Mouse (Mus musculus) 3134 (cell line): ENCODE measurements at regions not wholly inside any gene's neighbourhood (a gene's known extent, or its start where the extent isn't known, plus 50 kb on each side); places are given as distances from the start of the nearest gene placed in this dataset.
A peak's percentile ranks its signal among the peaks of the same experiment; 100 is the strongest.

ENCODE experiments used
- DNase-seq: peaks from one replicate; pipeline ENCODE4 v3.0.0-alpha.2; 2011; ENCODE audit warnings: low spot score; ENCODE audit not compliant: insufficient read length; ENCODE audit errors: extremely low read depth

- no peak for DNase-seq
Measured at GRCm38 (mm10) chr8:116837991-116838390, 83.3 kb downstream of the Cmc2 start.

GRCm38 (mm10) chr8:116832181-116832580, 89.1 kb downstream of the Cmc2 start:
- no peak for DNase-seq

- no peak for DNase-seq
Measured at GRCm38 (mm10) chr8:116829631-116830030, 91.6 kb downstream of the Cmc2 start.

DNA sequence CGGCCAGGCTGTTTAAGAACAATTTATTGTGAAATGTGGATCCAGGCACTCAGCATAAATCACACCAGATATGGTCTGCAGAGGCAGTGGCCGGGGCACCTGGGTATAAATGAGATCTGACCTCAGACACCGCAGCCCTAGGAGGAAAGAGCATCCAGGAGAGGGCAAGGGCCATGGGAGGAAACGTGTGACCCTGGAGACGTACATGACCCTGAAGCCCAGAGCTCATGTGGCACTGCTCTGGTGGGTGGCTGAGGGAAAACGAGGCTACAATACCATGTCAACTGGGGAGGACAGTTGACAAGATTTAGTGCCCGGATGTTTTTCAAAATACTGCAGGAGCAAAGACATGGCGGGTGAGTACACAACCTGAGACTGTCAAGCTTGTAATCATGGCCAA, 93.0 kb downstream of the Cmc2 start:
- no peak for DNase-seq

GRCm38 (mm10) chr8:116827141-116827540, 94.1 kb downstream of the Cmc2 start:
- DNase-seq, result no peak

DNA sequence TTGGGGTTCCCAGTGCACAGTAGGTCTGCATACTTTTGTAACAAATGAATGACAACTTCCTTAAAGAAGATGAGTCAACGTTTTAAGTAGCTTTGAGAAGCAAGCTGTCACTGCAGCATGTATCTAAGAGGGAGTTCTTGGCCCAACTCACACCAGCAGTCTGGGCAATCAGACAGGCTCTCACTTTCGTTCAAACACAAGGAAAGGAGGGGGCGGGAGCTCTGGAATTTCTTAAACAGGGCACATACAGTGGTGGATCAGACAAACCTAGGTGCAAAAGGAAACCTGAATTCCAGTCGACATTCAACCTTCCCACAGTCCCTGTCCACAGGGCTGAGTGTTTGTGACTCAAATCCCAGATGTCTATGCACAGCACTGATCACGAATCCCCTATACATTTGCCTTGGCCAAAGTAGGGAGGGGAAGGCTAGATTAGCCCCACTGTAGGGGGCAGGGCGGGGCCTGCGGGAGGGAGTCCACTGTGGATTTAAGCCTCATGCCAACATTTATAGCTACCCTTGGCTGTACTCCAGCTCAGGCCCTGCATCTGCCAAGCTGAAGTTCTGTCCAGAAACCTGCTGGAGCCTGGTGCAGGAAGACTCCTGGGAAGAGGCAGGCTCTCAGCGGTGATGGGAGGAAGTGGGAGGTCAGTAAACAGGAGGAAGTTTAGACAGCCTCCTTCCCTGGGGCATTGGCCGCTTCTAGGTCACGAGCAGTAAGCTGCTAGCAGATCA, 81.5 kb upstream of the Cdyl2 start:
- DNase-seq, result peak; percentile 7

DNA sequence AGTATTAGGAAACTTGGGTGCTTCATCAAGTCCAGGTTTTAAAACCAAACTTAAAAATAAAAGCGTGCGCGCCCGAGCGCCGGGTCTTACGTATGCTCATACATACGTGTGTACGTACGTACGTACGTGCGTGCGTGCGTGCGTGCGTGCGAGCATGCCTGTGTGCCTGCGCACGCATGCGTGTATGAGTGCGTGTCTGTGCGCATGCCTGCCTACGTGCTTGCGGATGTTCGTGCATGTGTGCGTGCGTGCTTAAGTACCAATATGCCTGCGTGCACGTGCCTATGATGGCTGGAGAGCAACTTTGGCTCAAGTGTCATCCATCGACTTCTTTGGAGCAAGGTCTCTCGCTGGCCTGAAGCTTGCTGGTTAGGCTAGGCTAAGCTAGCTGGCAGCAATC, 68.5 kb upstream of the Cdyl2 start:
- no peak for DNase-seq

DNA sequence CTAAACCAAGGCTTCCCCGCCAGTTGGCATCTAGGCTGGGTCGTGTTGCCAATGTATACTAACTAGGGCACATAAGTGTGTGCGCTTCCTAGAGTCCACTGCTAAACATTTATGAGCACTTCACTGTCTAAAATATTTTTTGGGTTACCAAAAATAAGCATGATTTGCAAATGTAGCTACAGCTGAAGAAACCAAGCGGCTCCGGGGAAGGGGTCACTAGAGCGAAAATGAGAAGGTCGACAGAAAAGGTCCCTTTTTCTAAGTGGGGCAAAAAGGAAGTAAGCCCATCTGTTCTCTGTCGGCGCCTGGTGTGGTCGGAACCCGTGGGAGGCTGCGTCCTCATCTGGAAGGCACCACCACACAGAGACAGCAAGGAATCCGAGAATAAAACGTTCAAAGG, 67.8 kb upstream of the Cdyl2 start:
- DNase-seq, result no peak

- no peak for DNase-seq
Measured at GRCm38 (mm10) chr8:116798981-116799380, 66.2 kb upstream of the Cdyl2 start.

DNA sequence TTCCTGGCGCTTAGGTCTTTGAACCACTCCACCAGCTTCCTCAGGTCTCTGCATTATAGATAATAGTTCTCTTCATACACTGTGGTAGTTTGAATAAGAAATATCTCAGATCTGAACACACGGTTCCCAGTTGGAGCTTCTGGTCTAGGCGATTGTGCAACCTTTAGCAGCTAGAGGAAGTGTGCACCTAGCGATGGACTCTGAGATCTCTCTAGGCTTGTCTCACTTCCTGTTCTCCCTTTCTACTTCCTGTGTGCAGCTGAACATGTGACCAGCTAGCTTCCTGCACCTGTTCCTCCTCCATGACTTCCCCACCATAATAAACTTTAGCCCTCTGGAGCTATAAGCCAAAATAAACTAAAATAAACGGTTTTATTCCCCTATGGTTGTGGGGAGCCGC, 62.9 kb upstream of the Cdyl2 start:
- no peak for DNase-seq

DNA sequence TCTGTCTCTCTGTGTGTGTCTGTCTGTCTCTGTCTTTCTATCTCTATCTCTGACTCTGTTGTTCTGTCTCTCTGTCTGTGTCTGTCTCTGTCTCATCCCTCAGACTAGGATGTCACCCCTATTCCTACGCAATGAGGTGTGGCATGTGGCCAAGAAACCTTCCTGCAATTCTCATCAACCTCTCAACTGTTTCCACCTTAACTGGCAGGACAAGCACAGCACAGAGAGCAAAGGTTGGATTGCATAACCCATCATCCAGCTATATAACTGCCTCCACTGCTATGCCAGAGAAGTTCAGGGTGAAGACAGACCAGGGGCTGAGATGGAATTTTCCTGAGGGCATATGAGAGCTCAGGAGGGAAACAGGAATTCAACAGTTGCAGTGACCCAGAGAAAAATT, 60.3 kb upstream of the Cdyl2 start:
- no peak for DNase-seq

GRCm38 (mm10) chr8:116790294-116790693, 57.5 kb upstream of the Cdyl2 start:
- no peak for DNase-seq
